ENCODE assay signal across 8 mouse cellular contexts in genomic region chr19:21227131-21227530, GRCm38 (mm10). TPM values are rescaled to one million over a fixed set of nuclear protein-coding genes. Genes with fewer than 3 reads are reported as not detected.
DNase-seq lines count a peak whose midpoint lies in the region; ATAC-seq and TF ChIP-seq lines count a peak whose summit lies in the region.

No protein-coding gene starts in this region.

- H3K4me3 ChIP-seq in hindbrain, postnatal 0 days (ENCODE audit: low read length) = no peak overlapping the region

- no peaks in the 10 kb centered on the region for H3K4me1 ChIP-seq in hindbrain, postnatal 0 days (ENCODE audit: insufficient read depth, low read length)

- H3K36me3 ChIP-seq in hindbrain, postnatal 0 days (ENCODE audit: insufficient read depth, low read length) = no peaks in the 10 kb centered on the region

- no peaks in the 10 kb centered on the region for H3K27me3 ChIP-seq in hindbrain, postnatal 0 days (ENCODE audit: insufficient read depth, low read length)

- ATAC-seq in megakaryocyte-erythroid progenitor cell, adult 5-6 weeks (replicated peaks; ENCODE audit: low FRiP score, low TSS enrichment, poor library complexity, severe bottlenecking) = no peak
- no peak for ATAC-seq in hindbrain, postnatal 0 days

- 52% methylated on average over 4 of the region's 4 CpGs for WGBS in hindbrain, postnatal 0 days

- no peaks in the 10 kb centered on the region for H3K9me3 ChIP-seq in hindbrain, postnatal 0 days (ENCODE audit: low read length)

- H3K4me2 ChIP-seq in hindbrain, postnatal 0 days (ENCODE audit: low read depth, low read length) = no peak overlapping the region

- no peak for TF ChIP-seq CTCF in hindbrain, postnatal 0 days (IDR thresholded peaks at IDR 0.05; ENCODE audit: low read depth)

- no peak overlapping the region for H3K9ac ChIP-seq in hindbrain, postnatal 0 days (replicated peaks; ENCODE audit: low read length)

- no peak overlapping the region for H3K27ac ChIP-seq in hindbrain, postnatal 0 days

- peak; percentile 27 to 45 for DNase-seq in heart, adult 18-20 months
- DNase-seq in heart, postnatal 4 days = no peak
- peak; percentile 91 for DNase-seq in 416B (ENCODE audit: low read depth)
- DNase-seq in cerebellum, postnatal 25 days = peak; percentile 8 to 56
- peak; percentile 14 for DNase-seq in layer of hippocampus, postnatal 36 days
- no peak for DNase-seq in spleen, postnatal 10 days (ENCODE audit: low spot score in 2 of 2)
- DNase-seq in hindbrain, postnatal 0 days (ENCODE audit: low spot score) = no peak

RNA-seq across cellular contexts. Expression of gene Zfand5, which starts 44.9 kb away (rescaled TPM):
- total RNA-seq in heart, adult 18-20 months (2021) = 100 to 1,000 TPM; 123 to 133 TPM
- 10 to 100 TPM; 93.1 to 99.6 TPM for total RNA-seq in heart, postnatal 4 days (2021)
- total RNA-seq in layer of hippocampus, postnatal 36 days (2021) = 100 to 1,000 TPM; 139 to 144 TPM
- 50.5 and 79.3 TPM in 2 replicates for total RNA-seq in megakaryocyte-erythroid progenitor cell, adult 5-6 weeks (2014; fragmentation: Nextera tagmentation)
- 84.2 and 140 TPM in 2 replicates for total RNA-seq in megakaryocyte-erythroid progenitor cell, adult 5-6 weeks (2017)
- total RNA-seq in hindbrain, postnatal 0 days (2014; rRNA removed) = 83.2 and 90.7 TPM in 2 replicates
- 133 and 137 TPM in 2 replicates for polyA plus RNA-seq in hindbrain, postnatal 0 days (2015; fragmentation: Nextera tagmentation; extraction: Ambion mirVana)

Comparison
In these comparisons a context has a peak if more than half of its experiments do, and no peak if none do; other contexts are left out.
1. DNase-seq: peak in heart, adult 18-20 months (2 of 2), 416B (single experiment), cerebellum, postnatal 25 days (2 of 2) and layer of hippocampus, postnatal 36 days (2 of 2); none in heart, postnatal 4 days (single experiment), spleen, postnatal 10 days (0 of 2) and hindbrain, postnatal 0 days (single experiment).